Mouse (Mus musculus) gastrocnemius, postnatal 25 days (tissue): ENCODE data around the gene Lin37. TPM values are rescaled to one million over a fixed set of nuclear protein-coding genes. Genes with fewer than 3 reads are reported as not detected.

Experiments
- DNase-seq: peaks from one replicate; pipeline ENCODE4 v3.0.0; 2022
- total RNA-seq, 2 experiments: library from RNA; stranded (reverse); gene quantifications; 1 replicate in 1 of 2; 2 replicates in 1 of 2; pipeline ENCODE4 v1.2.3; 2021

Gene Lin37
- total RNA-seq, 2 experiments from 2014 or later, result 8.4 to 10.3 TPM

DNA sequence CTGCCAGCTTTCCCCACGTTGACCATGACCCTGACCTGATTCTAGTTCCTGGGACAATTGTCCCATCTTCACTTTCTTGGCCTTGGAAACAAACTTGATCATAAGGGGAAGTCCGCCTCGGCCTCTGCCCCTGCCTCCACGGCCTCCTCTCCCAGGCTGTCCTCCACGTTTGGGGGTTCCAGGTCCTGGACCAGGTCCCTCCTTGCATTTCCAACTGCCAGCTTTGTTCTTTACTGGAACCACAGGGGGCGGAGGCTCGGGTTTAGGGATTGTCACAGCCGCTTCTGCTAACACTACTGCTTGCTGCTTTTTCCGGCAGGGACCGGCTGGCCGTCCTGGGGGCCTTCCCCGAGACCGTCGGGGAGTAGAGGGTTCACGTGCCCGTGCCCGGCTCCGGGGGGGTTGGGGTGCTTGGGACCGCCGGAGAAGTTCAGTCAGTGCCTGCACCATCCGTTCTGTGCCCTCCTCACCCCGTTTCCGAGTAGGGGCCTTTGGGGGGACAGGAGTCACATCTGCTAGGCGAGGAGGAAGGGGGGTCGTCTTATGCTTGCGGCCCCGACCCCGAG lies 26.9 kb upstream of the Lin37 start:
- no peak for DNase-seq

DNA sequence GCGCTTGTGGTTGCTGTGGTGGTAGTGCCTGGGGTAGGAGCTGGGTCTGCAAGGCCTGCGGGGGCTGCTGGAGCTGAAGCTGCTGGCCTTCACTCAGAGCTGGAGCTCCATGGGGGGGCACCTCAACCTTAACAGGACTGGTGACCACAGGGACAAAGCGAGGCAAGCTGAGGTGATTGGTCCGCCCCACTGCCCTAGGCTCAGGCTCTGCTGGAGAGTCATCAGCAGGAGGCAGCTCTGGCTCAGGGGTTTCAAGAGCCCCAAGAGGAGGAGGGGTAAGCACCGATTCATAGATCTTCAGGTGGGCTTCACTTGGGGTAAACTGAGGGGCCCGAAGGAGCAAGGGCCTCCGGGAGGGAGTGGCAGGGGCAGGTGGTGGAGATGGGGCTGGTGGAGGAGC lies 25.5 kb upstream of the Lin37 start:
- DNase-seq, result no peak

DNA sequence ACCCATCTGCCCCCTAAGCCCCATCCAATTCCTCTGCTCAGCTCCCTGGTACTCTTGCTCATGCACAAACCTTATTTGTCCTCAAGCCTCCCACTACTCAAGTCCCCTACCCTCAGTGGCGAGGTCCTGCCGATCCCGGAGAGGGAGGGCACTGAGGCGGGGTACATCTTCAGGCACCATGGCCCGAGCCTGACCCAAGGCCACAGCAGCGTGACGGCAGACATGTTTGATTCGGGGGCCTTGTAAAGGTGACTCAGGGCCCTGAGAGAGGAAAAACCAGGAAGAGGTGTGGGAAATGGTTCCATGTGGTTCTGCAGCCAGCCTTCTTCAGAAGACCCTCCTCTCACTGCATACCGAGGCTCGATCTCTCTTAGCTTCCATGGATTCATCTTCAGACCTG lies 24.7 kb upstream of the Lin37 start:
- no peak for DNase-seq

DNA sequence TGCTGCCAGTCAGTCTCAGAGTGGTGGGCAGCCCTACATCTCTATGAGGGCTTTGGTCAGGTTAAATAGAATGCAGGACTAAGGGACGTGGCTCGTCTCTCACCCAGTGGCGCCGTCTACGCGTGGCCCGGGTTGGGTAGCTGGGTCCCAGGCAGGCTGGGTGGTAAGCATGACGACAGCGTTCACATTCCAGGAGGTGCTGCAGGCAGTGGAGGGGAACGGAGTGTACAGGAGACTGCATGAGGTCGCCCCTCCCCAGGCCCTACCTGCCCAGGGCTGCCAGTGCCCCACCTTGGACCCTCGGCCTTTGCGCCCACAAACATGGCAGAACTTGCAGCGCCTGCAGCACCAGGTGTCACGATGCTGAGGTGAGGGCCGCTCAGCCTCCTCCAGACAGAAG lies 21.9 kb upstream of the Lin37 start:
- DNase-seq, result no peak

DNA sequence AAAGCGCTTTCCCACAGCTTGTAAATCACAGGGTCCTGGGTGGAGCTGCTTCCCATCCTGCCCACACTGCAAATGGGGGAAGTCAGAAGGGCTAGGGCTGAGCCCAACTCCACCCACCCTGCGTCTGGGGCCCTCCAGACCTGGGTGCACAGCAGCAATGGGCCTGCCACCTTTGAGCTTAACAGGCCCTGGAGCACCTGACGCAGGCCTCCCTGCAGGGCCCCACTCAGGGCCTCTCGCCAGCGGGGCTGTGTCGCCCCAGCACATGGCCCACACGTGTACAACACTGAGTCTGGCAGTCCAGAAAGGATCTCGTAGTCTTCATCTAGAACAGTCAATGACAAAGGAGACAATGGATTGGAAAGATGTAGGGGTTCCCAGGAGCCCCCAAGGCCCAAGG lies 20.3 kb upstream of the Lin37 start:
- no peak for DNase-seq

DNA sequence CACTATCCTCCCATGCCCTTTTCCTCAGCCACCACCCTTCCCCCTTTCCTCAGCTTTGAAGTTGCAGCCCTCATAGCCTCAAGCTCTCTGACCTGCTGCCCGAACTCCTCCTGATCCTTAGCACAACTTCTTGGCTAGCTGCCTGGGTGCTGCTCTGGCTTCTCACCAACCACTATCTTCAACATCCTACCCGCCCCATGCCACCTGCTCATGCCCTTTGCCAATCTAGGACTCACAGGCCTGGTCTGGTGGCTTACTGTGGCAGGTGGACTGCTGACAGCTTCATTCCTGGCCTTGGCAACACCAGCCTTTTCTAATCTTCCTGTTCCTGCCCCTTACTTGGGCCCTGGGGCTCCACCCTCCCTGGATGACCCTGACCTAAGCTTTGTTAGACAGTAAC lies 13.3 kb upstream of the Lin37 start:
- peak; percentile 86 for DNase-seq

DNA sequence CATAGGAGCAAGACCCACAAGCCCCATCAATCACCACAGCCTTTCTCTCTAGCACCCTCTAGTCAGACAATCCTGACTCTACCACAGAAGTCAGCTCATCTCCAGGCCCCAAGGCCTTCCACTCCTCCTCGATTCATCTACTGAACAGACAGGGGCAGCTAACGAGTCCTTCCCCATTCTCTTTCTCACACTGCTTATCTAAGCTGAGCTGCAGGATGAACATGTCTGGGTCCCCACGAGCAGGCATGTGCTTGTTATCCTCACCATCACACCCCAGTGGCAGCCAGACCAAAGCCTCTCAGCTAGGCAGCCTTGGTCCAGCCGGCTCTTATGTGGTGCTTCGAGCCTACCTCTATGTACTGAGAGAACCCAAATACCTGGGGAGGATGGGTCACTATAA lies 12.8 kb upstream of the Lin37 start:
- no peak for DNase-seq

DNA sequence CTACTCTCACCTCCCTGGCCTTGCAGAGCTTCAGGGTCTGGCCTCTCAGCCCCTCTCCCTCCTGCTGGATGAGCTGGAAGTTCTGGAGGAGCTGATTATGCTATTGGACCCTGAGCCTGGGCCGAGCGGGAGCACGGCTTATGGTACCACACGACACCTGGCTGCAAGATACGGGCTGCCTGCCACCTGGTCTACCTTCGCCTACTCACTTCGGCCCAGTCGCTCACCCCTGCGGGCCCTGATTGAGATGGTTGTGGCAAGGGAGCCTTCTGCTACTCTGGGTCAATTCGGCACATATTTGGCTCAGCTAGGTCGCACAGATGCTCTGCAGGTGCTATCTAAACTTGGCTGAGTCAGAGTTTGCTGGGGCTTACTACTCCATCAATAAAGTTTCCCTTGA lies 7.9 kb upstream of the Lin37 start:
- no peak for DNase-seq

DNA sequence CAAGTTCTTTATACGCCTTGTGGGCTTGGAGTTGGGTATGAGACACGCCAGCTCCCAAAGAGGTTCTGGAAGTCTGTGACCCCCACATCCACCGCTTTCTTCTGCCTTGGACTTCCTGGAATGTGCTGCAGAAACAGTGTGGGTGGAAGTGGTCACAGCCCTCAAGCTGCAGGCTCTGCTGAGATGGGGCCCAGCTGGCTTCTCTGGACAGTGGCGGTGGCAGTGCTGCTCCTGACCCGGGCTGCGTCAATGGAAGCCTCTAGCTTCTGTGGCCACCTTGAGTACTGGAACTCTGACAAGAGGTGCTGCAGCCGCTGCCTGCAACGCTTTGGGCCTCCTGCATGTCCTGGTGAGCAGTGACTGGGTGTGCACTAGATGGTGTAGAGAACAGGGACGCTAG lies 6.4 kb upstream of the Lin37 start:
- no peak for DNase-seq

DNA sequence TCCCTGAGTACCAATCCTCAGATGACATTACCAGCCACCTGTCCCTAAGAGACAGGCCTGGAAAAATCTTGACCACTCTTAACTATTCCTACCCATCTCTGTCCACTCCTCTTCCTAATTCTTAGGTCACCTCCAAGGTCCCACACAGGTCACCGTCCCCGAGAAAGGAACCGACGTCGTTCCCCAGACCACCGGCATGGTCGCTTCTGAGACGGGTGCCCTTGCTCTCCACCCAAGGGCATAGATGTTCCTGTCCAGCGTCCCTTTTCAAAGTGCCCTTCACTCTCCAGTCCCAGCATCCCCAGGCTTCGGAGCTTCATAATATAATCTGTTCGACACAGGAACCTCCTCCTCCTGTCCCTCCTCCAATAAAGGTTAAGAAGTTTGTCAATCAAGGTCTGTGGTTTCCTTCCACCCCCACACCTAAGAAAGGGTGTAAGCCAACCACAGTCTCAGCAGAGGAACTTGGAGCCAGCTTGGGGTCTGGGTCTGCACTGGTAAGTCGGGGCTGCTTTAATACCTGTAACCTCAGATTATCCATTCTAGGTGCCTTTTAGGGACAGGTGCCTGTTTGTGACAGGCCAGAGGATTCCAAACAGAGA lies 5.4 kb upstream of the Lin37 start, which contains the start of gene Igflr1:
Gene Igflr1 (plus strand): TSS at position 458 of the 602 bp plus-strand sequence.
- DNase-seq, result no peak

DNA sequence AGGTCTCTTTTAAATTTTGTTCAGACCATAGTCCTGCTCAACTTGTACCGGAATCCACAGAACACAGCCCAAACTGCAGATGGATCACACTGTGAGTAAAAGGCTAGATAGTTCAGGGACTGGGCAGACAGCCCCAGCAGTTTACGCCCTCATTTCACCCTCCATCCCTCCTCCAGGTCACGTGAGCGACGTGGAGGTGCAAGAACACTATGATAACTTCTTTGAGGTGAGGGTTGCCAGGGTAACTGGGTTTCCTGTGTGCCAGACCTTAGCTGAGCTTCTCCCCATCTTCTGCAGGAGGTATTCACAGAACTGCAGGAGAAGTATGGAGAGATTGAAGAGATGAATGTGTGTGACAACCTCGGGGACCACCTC lies 4.3 kb upstream of the Lin37 start:
- no peak for DNase-seq

DNA sequence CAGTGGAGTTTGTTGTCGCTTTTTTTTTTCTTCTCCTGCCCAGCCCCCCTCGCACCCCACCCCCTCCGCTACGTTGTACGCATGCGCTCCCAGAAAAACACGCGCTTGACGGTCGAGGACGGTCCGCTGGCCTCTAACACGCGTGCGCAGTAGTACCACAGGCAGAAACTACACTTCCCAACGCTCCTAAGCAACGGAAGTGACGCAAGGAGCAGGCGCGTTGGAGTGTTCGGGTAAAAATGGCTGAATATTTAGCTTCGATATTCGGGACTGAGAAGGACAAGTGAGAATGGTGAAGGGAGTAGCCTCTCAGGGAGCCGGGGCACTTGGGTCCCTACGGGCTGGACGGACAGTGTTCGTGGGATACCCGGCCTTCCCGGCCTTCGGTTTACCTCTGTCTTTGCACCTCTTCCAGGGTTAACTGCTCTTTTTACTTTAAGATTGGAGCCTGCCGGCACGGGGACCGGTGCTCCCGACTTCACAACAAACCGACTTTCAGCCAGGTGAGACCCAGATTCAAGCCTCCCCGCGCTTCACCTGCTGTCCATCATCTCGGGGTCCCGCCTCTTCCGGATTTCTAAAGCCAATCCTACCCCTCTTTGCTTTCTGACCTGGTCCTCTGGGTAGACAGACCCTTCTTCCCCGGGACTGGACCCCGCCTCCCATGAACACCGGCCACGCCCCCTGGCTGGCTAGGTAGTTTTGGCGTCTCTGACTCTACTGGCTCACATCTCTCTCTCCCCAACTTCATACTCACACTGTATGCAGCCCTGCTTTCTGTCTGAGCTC lies 3.7 kb upstream of the Lin37 start, which contains the start of the genes U2af1l4, Gm49396 and Psenen:
Gene U2af1l4 (plus strand): TSS at position 185 of the 789 bp plus-strand sequence.
Gene Gm49396 (plus strand): TSS at position 228 of the 789 bp plus-strand sequence.
Gene Psenen (minus strand): TSS at position 511 of the 789 bp plus-strand sequence.
- DNase-seq, result peak; percentile 94

DNA sequence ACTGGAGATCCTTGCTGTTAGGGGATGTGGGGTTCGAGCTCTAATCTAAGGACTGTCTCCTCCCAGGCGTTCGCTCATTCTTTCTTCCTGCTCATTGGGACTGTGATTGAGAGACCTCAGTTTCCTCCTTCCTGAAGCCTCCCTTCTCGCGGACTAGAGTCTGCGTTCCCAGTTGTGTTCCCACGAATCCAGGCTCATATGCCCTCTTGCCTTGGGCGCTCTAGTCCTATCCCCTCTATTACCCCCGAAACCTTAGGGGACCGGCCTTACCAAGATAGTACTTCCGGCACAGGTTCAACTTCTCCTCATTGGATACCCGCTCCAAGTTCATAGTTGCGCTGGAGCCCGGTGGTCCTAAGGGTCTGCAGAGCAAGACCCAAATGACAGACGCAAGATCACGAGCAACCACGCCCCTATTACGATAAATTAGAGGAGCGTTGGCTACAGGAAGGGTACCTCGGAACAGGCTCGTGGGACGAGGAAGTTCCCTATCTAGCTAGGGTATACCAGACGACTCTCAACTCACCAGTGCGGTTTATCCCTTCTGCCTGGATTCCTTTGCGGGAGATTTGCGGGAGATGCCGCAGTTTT lies 3.0 kb upstream of the Lin37 start:
- no peak for DNase-seq

DNA sequence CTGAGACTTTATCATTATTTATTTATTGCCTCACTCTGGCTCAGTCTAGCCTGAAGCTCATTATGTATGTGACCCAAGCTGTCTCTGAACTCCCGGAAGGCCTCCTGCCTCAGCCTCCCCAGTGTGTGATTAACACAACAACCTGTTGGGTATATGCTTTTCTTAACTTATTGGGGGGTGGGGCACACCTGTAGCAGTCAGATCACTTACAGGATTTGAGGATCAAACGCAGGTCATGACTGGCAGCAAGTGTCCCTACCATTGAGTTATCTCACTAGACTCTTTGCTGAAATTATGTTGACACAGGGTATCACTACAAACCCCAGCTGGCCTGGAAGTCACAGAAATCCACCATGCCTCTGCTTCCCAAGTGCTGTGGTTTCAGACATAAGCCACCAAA lies 658 bp upstream of the Lin37 start:
- no peak for DNase-seq

DNA sequence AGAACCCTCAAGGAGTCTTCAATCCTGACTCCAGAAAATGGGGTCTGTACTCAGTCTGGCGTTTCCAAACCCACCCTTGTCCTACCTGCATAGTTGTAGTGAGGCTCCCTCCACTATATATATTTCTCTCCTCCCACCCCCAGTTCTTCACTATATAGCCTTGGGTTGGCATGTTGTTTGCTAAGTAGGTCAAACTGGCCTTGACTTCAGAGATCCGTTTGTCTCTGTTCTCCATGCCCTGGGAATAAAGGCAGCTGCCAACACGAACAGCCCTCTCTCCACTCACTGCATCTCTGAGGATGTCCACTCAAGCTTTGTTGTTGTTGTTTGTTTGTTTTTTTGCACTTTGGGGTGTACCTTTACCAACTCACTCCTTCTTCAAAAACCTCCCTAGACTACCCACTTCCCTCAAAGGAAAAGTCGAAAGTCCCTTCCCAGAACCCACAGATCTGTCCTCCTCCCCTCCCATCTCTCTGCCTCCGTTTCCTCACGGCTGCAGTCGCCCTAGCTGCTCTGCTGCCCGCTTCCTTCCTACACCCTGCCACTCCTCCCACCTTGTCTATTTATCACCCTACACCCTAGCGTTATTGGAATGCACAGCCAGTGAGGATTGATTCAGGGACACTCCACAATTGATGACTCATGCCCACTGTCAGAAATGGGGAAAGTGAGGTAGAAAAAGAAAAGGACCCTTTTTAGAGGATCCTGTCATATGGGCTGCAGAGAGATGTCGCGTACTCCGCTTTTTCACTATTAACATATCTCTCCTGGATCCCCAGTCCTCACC lies 789 bp downstream of the Lin37 start:
- no peak for DNase-seq

DNA sequence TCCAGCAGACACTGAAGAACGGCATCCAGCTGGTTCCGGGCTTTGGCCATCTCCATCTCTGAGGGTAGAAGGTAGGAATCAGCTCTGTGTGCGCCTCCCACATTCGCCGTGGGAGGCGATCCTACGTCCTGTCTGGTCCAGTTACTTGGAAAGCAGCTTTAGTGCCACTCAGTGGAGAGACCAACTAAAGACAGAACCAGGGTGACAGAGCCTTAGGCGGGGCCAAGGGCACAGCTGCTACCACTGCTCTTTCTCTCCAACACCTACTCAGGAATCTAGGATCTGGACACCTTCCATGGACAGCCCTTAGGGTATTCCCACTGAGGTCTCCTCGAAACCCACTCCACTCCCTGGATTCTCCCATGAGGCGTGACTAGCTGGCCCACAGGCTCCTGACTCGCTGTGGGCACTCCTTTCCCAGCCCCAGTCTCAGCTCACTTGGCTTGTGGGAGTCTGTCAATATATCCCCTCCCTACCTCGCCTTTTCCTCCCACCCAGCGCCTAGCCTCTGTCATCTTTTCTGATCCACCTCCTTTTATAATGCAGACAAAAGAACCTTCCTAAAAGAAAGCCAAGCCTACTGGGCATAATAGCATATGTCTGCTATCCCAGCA lies 1.6 kb downstream of the Lin37 start:
- no peak for DNase-seq

DNA sequence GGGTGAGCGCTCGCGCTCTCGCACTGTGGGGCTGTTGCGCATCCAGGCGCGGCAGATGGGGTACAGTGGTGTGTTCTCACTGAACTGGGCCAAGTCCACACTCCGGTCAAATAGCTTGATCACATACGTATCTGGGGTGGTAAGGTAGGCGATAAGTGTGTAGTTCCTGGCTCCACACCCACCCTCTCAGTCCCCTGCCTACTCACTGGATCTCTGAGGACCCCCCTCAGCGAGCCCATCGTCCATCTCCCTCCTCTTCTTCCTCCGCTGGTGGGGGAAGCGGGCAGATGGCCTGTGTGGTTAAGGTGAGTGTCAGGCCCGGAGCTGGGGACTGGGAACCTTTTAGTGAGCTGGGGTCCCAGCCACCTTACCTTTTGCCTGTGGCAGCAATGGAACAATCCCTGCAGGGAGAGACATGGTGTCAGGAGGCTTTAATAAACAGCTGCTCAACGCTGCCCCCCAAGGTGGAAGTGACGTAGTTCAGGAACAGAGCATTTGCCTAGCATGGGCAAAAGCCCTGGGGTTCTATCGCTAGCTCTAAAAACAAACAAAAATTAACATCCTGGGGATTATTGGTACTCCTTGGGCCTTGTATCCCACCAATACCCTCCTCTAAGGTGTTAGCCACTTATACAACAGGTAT lies 2.6 kb downstream of the Lin37 start:
- no peak for DNase-seq

DNA sequence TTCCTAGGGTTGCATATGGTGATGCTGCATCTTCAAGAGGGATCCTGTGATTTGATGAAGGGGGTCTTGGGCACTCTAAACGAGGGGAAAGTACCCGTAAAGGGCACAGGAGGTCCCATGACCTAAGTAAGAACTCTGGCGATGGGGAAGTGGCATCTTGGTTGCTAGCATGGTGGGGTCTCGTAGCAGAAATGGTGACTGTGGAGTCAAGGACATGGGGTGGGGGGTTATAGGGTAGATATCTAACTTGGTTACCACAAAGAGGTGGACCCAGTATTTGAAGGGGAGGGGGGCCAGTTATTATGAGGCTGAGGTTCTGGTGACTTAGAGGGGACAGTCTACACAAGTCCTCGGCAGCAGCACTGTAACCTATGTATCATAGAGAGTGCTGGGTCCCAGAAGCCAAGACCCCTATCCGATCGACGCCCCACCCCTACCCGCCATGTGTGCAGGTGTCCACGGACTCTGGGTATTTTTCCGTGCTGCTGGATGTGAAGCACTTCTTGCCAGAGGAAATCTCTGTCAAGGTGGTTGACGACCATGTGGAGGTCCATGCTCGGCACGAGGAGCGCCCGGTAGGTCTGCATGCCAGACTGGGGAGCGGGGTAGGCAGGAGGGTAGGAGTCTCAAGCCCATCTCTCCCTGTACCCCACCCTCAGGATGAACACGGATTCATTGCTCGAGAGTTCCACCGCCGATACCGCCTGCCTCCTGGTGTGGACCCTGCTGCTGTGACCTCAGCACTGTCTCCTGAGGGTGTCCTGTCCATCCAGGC lies 5.6 kb downstream of the Lin37 start:
- DNase-seq, result no peak

DNA sequence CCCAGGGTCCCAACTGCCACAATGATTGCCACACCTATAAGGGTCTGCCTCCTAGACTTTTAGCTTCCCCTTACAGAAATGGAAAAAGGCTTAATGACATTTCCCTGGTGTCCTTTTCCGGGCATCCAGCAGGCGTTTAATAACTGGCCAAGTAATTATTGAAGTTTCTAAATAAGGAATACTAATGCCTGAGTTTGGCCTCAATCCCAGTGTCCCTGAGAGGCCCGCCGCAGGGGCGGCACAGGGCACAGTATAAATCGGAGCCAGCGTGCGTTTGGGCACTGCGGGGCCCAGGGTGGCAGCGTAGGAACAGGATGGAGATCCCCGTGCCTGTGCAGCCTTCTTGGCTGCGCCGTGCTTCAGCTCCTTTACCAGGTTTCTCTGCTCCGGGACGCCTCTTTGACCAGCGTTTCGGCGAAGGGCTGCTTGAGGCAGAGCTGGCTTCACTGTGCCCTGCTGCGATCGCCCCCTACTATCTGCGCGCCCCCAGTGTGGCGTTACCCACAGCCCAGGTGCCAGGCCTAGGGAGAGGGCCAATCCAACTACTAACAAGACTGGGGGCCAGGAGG lies 6.5 kb downstream of the Lin37 start:
- DNase-seq, result peak; percentile 70
